Mouse (Mus musculus) liver, embryonic 11.5 days (tissue): ENCODE results near the gene Wipf2. TPM values are rescaled to one million over a fixed set of nuclear protein-coding genes. Genes with fewer than 3 reads are reported as not detected.

ENCODE experiments used
- ATAC-seq: fragments of 200-750 bp; cut with Nextera tagmentation; replicated peaks from 2 replicates; pipeline ENCODE4 v1.8.0; 2017; ENCODE audit warnings: moderate number of reproducible peaks, mild to moderate bottlenecking, moderate TSS enrichment, moderate library complexity; ENCODE audit not compliant: low FRiP score
- DNase-seq: peaks from one replicate; pipeline ENCODE4 v3.0.0-alpha.2; 2017; ENCODE audit warnings: low spot score
- H3K27ac ChIP-seq: fragments of 300-500 bp; sonication (generic); 2 replicates; pipeline ENCODE4 v1.5.1; 2014; ENCODE audit warnings: mild to moderate bottlenecking, low read depth, low read length, control low read depth
- H3K27me3 ChIP-seq: fragments of 300-500 bp; sonication (generic); replicated peaks from 2 replicates; pipeline ENCODE4 v1.6.1; 2014; ENCODE audit warnings: low read length, mixed read lengths; ENCODE audit not compliant: control insufficient read depth, insufficient read depth
- H3K36me3 ChIP-seq: fragments of 300-500 bp; sonication (generic); 2 replicates; pipeline ENCODE4 v1.6.1; 2014; ENCODE audit warnings: mild to moderate bottlenecking, low read length, moderate library complexity, mixed read lengths; ENCODE audit not compliant: control insufficient read depth, insufficient read depth
- H3K4me1 ChIP-seq: fragments of 300-500 bp; sonication (generic); replicated peaks from 2 replicates; pipeline ENCODE4 v1.6.1; 2014; ENCODE audit warnings: low read length, mixed read lengths; ENCODE audit not compliant: control insufficient read depth, insufficient read depth
- H3K4me2 ChIP-seq: fragments of 300-500 bp; sonication (generic); 2 replicates; pipeline ENCODE4 v1.6.1; 2014; ENCODE audit warnings: mild to moderate bottlenecking, control low read depth, moderate library complexity
- H3K4me3 ChIP-seq: fragments of 300-500 bp; sonication (generic); 2 replicates; pipeline ENCODE4 v1.5.1; 2014; ENCODE audit warnings: low read depth, low read length, control low read depth
- H3K9ac ChIP-seq: fragments of 300-500 bp; sonication (generic); 2 replicates; pipeline ENCODE4 v1.6.1; 2014; ENCODE audit warnings: low read depth, low read length, control low read depth
- H3K9me3 ChIP-seq: fragments of 300-500 bp; sonication (generic); 2 replicates; pipeline ENCODE4 v1.6.1; 2016; ENCODE audit warnings: low read length, inconsistent platforms, mixed read lengths; ENCODE audit not compliant: control insufficient read depth
- WGBS: fragments of 180-500 bp; shearing (Covaris S2); extraction: QIAGEN DNeasy Blood & Tissue Kit; methylation state at CpG from one replicate; pipeline ENCODE4 v1.1.7; 2014; 5-methylcytosine and 5-hydroxymethylcytosine counted together
- polyA plus RNA-seq: library from polyadenylated mRNA; unstranded; fragments of >200 nt; fragmentation: Nextera tagmentation; extraction: Ambion mirVana; gene quantifications from 2 replicates; pipeline ENCODE4 v1.2.1, GENCODE M21; 2014

Wipf2 gene
- polyA plus RNA-seq, 1 experiment from 2014 or later = 4.7 TPM

- Histone ChIP-seq H3K4me2 (no peak overlapping the region), H3K4me1 (peaks cover 60% of the 10 kb centered on the region), H3K4me3 (no peak overlapping the region), H3K9ac (no peak overlapping the region), H3K9me3 (no peaks in the 10 kb centered on the region), H3K27ac (no peak overlapping the region), H3K27me3 (0 out of 2 replicates have a peak, but pooled peaks cover 2% of the 10 kb centered on the region), H3K36me3 (peaks cover 5% of the 10 kb centered on the region; the same call in 1 of the 2 replicates)
- WGBS = 81% methylated on average over 9 of the region's 9 CpGs
- ATAC-seq (no peak), DNase-seq (no peak)
These were observed 87.0 kb downstream of the Wipf2 start for GRCm38 (mm10) chr11:98950484-98950883.

GRCm38 (mm10) chr11:98951026-98951906 lies 87.8 kb downstream of the Wipf2 start:
- Histone ChIP-seq H3K27me3 (0 out of 2 replicates have a peak, but pooled peaks cover 2% of the 10 kb centered on the region), H3K4me3 (no peak overlapping the region), H3K27ac (no peak overlapping the region), H3K9ac (no peak overlapping the region; the same call in 1 of the 2 replicates), H3K36me3 (peaks cover 5% of the 10 kb centered on the region; the same call in 1 of the 2 replicates), H3K4me2 (no peak overlapping the region), H3K4me1 (peaks cover 58% of the 10 kb centered on the region), H3K9me3 (no peaks in the 10 kb centered on the region)
- DNase-seq (no peak), ATAC-seq (no peak)
- WGBS = 80% methylated on average over 16 of the region's 16 CpGs

GRCm38 (mm10) chr11:98952111-98952510 lies 88.7 kb downstream of the Wipf2 start:
- 90% methylated on average over 1 of the region's 1 CpGs for WGBS
- H3K27ac ChIP-seq = no peak overlapping the region

GRCm38 (mm10) chr11:98952736-98953135 lies 89.3 kb downstream of the Wipf2 start:
- H3K4me3 ChIP-seq = no peak overlapping the region
- ATAC-seq = no peak
- 33% methylated on average over 2 of the region's 2 CpGs for WGBS
- no peak for DNase-seq
- peaks cover 5% of the 10 kb centered on the region; the same call in 1 of the 2 replicates for H3K36me3 ChIP-seq
- H3K9ac ChIP-seq = no peak overlapping the region
- no peaks in the 10 kb centered on the region for H3K9me3 ChIP-seq
- peaks cover 48% of the 10 kb centered on the region for H3K4me1 ChIP-seq
- 0 out of 2 replicates have a peak, but pooled peaks cover 2% of the 10 kb centered on the region for H3K27me3 ChIP-seq
- H3K4me2 ChIP-seq = no peak overlapping the region
- no peak overlapping the region for H3K27ac ChIP-seq

More at GRCm38 (mm10) chr11:98952111-98952510, 88.7 kb downstream of the Wipf2 start:
- Histone ChIP-seq H3K4me2 (no peak overlapping the region), H3K9ac (no peak overlapping the region), H3K36me3 (peaks cover 5% of the 10 kb centered on the region; the same call in 1 of the 2 replicates), H3K4me3 (no peak overlapping the region), H3K27me3 (0 out of 2 replicates have a peak, but pooled peaks cover 2% of the 10 kb centered on the region), H3K4me1 (peaks cover 55% of the 10 kb centered on the region), H3K9me3 (no peaks in the 10 kb centered on the region)
- DNase-seq (no peak), ATAC-seq (no peak)

GRCm38 (mm10) chr11:98953361-98953760 lies 89.9 kb downstream of the Wipf2 start:
- Histone ChIP-seq H3K27me3 (0 out of 2 replicates have a peak, but pooled peaks cover 2% of the 10 kb centered on the region), H3K4me3 (no peak overlapping the region), H3K4me1 (peaks cover 43% of the 10 kb centered on the region), H3K27ac (peak overlapping the region; percentile 73), H3K9me3 (no peaks in the 10 kb centered on the region), H3K36me3 (peaks cover 5% of the 10 kb centered on the region; the same call in 1 of the 2 replicates), H3K4me2 (no peak overlapping the region; the same call in 1 of the 2 replicates), H3K9ac (no peak overlapping the region)
- WGBS = 16% methylated on average over 2 of the region's 2 CpGs
- DNase-seq (no peak), ATAC-seq (no peak; the same call in 1 of the 2 replicates)

- peak overlapping the region; percentile 3; the same call in 1 of the 2 replicates for H3K4me3 ChIP-seq
- no peak overlapping the region for H3K9ac ChIP-seq
- WGBS = 21% methylated on average over 13 of the region's 13 CpGs
- no peaks in the 10 kb centered on the region for H3K9me3 ChIP-seq
- peak overlapping the region; percentile 38 for H3K4me2 ChIP-seq
- DNase-seq (no peak), ATAC-seq (0 out of 2 replicates have a peak, but pooled peaks have one; percentile 10)
- H3K27ac ChIP-seq = peak overlapping the region; percentile 73
- peaks cover 5% of the 10 kb centered on the region; the same call in 1 of the 2 replicates for H3K36me3 ChIP-seq
- H3K27me3 ChIP-seq = 0 out of 2 replicates have a peak, but pooled peaks cover 2% of the 10 kb centered on the region
- peaks cover 40% of the 10 kb centered on the region for H3K4me1 ChIP-seq
These were observed 90.4 kb downstream of the Wipf2 start for GRCm38 (mm10) chr11:98953835-98954320.

- DNase-seq (peak; percentile 79), ATAC-seq (peak; percentile 38)
- 7% methylated on average over 10 of the region's 10 CpGs for WGBS
- H3K27ac ChIP-seq = peak overlapping the region; percentile 73
- H3K36me3 ChIP-seq = peaks cover 5% of the 10 kb centered on the region; the same call in 1 of the 2 replicates
- 0 out of 2 replicates have a peak overlapping the region, but pooled peaks have one; percentile 5 for H3K9ac ChIP-seq
- 0 out of 2 replicates have a peak, but pooled peaks cover 2% of the 10 kb centered on the region for H3K27me3 ChIP-seq
- H3K9me3 ChIP-seq = no peaks in the 10 kb centered on the region
- peak overlapping the region; percentile 38 for H3K4me2 ChIP-seq
- H3K4me1 ChIP-seq = peaks cover 44% of the 10 kb centered on the region
- H3K4me3 ChIP-seq = 0 out of 2 replicates have a peak overlapping the region, but pooled peaks have one; percentile 3
These were observed 90.9 kb downstream of the Wipf2 start for GRCm38 (mm10) chr11:98954373-98954772.
